Mouse (Mus musculus): ENCODE measurements around the gene Tomm20.
"Not testable (repeated sequence)": the region's sequence is repeated elsewhere in the genome, so short reads cannot be mapped to it uniquely, and the experiment has no call there.

Tomm20 gene

DNA sequence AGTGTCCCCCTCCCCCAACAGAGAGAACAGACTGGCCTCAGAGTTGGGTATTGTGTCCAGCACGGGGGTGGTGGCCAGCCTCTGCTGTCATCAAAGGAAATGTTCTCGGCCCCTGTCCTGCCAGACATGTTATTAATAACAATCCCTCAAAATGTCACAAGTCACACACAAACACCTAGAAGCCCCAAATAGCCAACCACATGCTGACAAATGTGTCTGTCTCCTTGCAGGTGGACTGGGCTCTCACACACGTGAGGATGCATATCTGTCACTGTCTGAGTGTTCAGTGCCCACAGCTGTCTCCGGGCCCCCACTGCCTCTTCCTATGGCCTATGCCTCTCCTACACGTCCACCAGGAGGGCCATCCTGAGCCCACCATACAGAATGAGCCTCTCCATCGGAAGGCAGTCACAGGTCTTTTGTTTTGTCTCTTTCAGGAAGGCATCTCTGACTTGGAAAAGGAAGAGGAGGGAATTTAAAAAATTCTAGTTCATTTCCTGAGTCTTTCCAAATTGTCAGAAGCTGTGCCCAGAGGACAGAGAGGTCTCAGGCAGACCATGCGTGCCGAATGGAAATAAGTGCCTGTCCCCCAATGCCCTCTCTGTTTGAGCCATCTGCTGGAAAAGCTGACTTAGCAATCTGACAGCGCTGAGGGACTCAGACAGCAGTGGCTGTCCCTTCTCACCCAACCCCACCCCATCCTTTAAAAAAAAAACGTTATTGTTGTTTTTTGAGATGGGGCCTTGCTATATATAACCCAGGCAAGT is 30.9 kb downstream of the Tomm20 start:
- CTCF ChIA-PET = no interaction called here

DNA sequence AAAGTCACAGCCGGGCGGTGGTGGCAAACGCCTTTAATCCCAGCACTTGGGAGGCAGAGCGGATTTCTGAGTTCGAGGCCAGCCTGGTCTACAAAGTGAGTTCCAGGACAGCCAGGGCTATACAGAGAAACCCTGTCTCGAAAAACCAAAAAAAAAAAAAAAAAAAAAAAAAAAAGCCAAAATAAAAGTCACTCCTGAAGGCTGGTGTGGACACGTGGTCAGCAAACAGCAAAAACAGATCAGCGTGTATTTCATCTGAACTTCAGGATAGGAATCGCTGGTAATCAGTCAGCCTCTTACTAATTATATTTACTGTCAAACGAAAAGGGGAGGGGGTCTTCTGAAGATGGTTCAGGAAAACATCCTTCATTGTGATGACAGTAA is 31.5 kb downstream of the Tomm20 start:
- CTCF ChIA-PET = not testable (repeated sequence)
- POLR2A ChIA-PET = interaction anchor here in 1 of 4 experiments (0.6 to 1.1 kb wide), 4 partner anchors 14 to 88 kb away, joined by 3 to 4 read pairs (median 4); no protein-coding TSS in a partner anchor

More for the DNA sequence above, 30.9 kb downstream of the Tomm20 start:
- POLR2A ChIA-PET = interaction anchor here in 1 of 4 experiments (0.6 kb wide), 1 partner anchor 23 kb away, joined by 6 read pairs; no protein-coding TSS in a partner anchor

DNA sequence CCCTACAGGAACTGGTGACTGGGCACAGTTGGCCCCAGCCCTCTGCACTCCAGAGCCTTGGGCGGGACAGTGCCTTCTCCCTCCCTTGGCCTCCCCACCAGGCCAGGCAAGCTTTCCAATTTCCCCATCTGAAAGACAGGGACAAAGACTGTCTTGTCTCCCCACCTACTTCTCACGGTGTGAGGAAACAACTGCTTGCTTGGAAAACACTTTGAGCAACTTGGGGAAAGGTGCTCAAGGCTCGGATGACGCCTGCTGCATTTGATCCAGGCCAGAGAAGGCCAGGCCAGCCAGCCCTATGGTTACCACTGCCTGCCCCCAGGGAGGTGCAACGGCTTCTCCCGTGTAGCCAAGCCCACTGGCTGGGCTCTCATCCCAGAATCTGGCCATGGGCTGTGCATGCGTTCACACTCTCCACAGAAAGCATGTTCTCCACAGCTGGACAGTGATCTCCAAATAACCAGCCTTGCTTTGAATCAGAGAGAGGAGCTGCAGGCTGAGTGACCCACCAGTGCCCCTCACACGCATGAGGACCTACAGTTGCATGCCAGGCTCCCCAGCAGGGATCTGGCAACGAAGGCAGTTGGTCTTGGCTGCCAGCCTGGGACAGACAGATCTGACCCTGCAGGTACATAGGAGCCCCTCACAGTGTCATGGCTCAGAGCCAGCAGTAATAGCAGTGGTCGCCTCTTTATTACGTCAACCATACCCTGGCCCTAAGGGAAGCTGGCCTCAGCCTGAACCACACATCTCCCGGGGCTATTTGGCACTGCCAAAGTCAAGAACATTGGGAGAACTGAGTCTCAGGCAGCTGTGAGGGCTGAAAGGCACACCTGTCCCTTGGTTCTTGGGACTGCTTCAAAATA is 32.2 kb downstream of the Tomm20 start:
- CTCF ChIA-PET = no interaction called here
- POLR2A ChIA-PET = interaction anchor here in 1 of 4 experiments (0.6 to 1.1 kb wide), 4 partner anchors 14 to 87 kb away, joined by 3 to 4 read pairs (median 4); no protein-coding TSS in a partner anchor

DNA sequence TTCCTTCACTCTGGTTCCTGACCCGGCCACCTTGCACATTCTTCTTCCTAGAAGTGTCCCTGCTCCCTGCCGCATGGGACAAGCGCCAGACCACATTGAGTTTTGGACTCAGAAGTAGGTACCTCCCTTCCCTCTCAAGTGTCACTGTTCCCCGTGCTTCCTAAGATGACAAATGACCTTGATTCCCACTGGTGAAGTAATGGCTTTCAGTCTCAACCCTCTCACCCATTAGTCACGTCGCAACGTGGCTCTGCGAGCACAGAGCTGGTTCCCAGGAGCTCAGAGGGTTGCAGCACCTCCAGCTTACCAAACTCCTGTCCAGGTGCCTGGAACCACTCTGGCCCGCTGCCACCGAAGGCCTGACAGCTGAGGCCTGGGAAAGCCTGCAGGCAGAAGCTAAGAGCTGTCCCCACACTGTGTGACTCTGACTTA is 36.3 kb downstream of the Tomm20 start:
- CTCF ChIA-PET = interaction anchor here in 1 of 4 experiments (2.3 kb wide), 1 partner anchor 23 kb away, joined by 7 read pairs; no protein-coding TSS in a partner anchor
- POLR2A ChIA-PET = interaction anchor here in 1 of 4 experiments (1.2 to 1.4 kb wide), 2 partner anchors 12 to 36 kb away, joined by 3 to 5 read pairs; partner anchors contain the start of gene Tomm20

DNA sequence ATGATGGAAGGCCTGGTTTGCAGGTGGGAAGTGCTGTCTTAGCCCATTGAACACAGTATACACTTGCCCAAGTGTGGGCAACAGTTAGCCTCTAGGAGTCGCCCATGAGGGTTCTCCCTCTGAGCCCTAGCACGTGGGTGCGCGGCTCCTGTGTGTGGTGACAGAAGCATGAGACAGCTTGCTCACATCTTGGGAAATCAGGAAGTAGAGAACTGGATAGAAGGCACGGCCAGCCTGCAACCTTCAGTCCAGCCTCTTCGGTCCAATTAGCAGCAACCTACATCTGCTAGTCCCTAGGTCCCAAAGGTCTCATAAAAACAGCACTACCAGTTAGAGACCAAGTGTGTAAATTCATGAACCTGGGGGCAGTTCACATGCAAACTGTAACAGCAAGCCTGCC is 36.8 kb downstream of the Tomm20 start:
- ChIA-PET CTCF (interaction anchor here in 1 of 4 experiments (2.3 kb wide), 1 partner anchor 23 kb away, joined by 7 read pairs; no protein-coding TSS in a partner anchor), POLR2A (interaction anchor here in 2 of 4 experiments (1.2 to 1.4 kb wide), 3 partner anchors 11 to 307 kb away, joined by 3 to 5 read pairs (median 3); partner anchors contain the start of gene Tomm20 (in 1 of the 2))

DNA sequence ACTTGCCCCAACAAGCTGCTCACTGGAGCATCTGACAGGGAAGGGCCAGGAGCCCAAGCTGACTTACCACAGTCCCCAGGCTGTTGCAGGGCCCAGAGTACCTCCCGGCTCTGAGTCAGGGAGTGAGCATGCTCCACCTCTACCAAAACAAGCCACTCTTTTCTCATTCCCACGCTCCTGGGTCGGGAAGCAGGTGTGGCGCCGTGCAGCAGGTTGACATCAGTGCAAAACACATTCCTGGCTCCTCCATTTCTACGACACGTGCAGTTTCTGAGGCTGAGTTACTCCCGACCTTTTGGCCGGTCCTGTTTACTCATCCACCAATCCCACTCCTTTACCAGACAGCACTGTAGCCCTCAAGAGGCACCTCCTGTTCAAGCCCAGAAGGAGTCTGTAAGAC is 37.7 kb downstream of the Tomm20 start:
- POLR2A ChIA-PET = interaction anchor here in 2 of 4 experiments (1.0 to 1.4 kb wide), 4 partner anchors 11 to 306 kb away, joined by 3 to 5 read pairs (median 3); partner anchors contain the start of gene Tomm20 (in 2 of the 2)
- CTCF ChIA-PET = interaction anchor here (0.6 to 2.3 kb wide), 14 partner anchors 9 to 654 kb away, joined by 3 to 9 read pairs (median 4); no protein-coding TSS in a partner anchor

DNA sequence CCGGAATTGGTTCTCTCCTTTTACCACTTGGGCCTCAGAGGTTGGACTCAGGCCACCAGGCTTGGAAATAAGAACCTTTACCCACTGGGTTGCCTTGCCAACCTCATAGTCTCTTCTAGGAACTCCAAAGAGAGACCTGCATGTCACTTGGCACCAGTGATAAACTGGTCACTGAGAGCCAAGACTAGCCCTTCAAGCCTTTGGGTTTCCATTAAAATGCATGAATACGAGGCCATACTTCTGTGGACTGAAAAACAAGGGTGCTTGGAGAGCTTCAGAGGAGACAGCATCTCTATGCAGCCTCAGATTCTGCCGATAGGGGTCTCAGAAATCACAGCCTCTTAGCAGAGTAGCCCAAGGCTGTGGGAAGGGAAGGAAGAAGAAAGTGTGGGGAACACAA is 38.3 kb downstream of the Tomm20 start:
- ChIA-PET POLR2A (interaction anchor here in 1 of 4 experiments (1.0 to 1.2 kb wide), 3 partner anchors 12 to 306 kb away, joined by 3 to 5 read pairs (median 3); partner anchors contain the start of gene Tomm20), CTCF (interaction anchor here (0.6 to 2.3 kb wide), 15 partner anchors 10 to 653 kb away, joined by 3 to 9 read pairs (median 4); no protein-coding TSS in a partner anchor)

DNA sequence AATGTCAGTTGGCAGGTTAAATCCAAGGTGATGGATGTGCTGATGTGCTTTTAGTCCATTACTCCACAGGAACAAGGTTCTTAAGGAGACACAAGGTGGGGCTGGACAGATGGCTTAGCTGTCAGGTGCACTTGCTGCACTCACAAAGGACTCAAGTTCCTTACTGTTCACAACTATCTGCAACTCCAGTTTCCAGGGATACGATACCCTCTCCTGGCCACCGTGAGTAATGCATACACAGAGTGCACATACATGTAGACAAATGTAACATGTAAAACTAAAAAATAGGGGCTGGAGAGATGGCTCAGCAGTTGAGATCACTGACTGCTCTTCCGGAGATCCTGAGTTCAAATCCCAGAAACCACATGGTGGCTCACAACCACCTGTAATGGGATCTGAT is 40.3 kb downstream of the Tomm20 start:
- CTCF ChIA-PET = interaction anchor here in 2 of 4 experiments (1.2 to 2.3 kb wide), 3 partner anchors 15 to 23 kb away, joined by 3 to 7 read pairs (median 4); no protein-coding TSS in a partner anchor
- POLR2A ChIA-PET = interaction anchor here in 2 of 4 experiments (0.7 to 0.9 kb wide), 2 partner anchors 74 to 115 kb away, joined by 3 read pairs; no protein-coding TSS in a partner anchor

DNA sequence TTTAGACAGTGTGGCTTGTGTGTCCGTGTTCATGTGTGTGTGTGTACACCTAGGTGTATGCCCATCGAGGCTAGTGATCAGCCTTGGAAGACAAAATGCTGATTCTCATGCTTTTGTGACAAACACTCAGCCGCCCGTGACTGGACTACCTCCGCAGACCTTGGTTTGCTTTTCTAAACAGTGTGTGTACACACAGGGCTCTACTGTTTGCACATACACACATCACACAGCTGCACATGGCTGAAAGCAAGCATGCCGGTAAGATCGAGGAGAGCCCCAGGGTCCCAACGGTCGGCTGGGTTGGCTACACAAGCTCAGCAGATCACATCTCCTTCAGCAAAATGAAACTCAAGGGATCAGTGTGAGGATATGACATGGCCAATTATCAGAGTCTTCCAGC is 41.7 kb downstream of the Tomm20 start:
- POLR2A ChIA-PET = interaction anchor here in 1 of 4 experiments (1.4 to 1.7 kb wide), 3 partner anchors 21 to 67 kb away, joined by 3 to 4 read pairs (median 3); partner anchors contain the start of genes Rbm34 and Tomm20
- CTCF ChIA-PET = interaction anchor here in 3 of 4 experiments (0.6 to 2.3 kb wide), 8 partner anchors 13 to 1171 kb away, joined by 3 to 7 read pairs (median 4); no protein-coding TSS in a partner anchor

DNA sequence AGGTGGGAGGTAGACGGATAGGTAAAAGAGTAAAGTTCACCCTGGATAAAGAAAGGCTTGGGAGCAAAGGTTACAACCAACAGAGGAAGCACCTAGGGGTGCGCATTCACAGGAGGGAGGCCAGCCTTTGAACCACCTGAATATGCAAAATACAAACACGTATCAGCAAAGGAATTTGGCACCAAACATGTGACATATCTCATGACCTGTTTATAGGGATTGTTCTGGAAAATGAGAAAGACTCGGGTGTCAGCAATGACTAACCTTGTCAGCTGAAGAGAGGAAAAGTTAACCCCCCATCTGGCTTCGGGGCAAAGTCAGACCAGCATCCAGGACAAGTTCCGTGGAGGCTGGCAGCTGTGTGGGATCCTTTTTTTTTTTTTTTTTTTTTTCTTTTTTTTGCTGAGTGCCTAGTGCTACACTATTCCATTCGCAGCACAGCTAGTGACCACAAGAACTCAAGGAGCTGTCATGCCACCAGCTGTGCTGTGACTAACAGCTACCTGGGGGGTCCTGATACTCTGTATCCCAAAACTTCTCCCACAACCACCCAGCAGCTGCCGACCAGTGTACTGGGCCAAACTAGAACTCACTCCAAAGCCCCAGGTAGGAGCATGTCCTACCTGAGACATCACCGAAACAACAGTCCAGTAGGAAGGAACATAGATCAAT is 42.3 kb downstream of the Tomm20 start:
- ChIA-PET CTCF (interaction anchor here (0.6 to 2.3 kb wide), 9 partner anchors 13 to 1172 kb away, joined by 3 to 7 read pairs (median 4); partner anchors contain the start of gene Irf2bp2 (in 1 of the 4)), POLR2A (interaction anchor here in 3 of 4 experiments (0.6 to 1.7 kb wide), 9 partner anchors 9 to 1565 kb away, joined by 3 to 6 read pairs (median 3); partner anchors contain the start of genes Rbm34 (in 2 of the 3) and Tomm20 (in 1 of the 3))

DNA sequence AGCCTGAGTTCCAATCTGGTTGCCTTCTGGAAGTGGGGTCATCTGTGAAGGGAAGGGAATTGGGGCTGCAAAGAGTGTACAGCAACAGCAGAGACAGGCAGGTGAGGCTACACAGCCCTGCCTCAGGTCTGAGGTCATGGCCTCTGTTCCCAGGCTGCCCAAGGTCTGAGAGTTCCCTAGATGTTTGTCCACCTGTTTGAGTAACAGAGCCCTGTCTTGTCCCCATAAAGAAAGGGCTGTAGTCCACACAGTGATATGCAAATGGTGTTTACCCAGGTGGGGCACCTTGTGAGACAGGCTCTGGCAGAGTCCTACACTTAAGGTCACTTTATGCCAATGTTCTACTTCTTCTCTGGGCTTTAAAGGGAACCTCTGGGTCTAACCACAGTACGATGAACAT is 44.0 kb downstream of the Tomm20 start:
- ChIA-PET POLR2A (interaction anchor here in 2 of 4 experiments (0.6 to 1.4 kb wide), 3 partner anchors 18 to 76 kb away, joined by 3 to 4 read pairs (median 3); no protein-coding TSS in a partner anchor), CTCF (no interaction called here)

DNA sequence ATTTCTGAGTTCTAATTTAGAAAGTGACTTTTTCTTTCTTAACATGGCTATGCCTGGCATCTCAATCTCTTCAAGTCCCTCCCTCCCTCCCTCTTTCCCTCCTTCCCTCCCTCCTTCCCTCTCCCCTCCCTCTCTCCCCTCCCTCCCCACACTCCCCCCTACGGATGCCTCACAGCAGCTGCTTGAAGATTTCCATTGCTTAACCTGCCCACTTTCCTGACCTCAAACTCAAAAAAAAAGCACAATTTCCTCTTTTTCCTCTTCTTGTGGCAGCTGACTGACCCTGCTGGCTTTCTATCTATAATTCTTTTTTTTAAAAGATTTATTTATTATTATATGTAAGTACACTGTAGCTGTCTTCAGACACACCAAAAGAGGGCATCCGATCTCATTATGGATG is 44.6 kb downstream of the Tomm20 start:
- CTCF ChIA-PET = interaction anchor here in 1 of 4 experiments (0.6 kb wide), 1 partner anchor 645 kb away, joined by 4 read pairs; no protein-coding TSS in a partner anchor
- POLR2A ChIA-PET = interaction anchor here in 1 of 4 experiments (0.6 kb wide), 1 partner anchor 75 kb away, joined by 4 read pairs; no protein-coding TSS in a partner anchor

DNA sequence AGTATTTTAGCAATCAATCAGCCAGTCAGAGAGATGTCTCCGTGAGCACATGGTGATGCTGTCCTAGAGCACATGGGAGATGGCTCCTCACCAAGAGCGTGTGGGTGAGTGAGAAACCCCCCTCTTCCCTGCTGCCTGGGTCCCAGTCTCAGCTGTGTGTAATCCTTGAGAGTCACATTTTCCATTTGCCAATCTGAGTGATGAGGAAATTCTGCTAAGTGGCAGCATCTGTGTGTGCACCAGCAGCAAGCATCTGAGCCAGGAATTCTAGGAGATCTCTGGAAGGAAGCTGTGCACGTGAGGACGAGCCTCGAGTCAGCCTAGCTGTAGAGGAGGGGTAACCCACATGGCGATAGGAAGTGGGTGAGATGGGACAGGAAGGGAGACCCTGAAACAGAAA is 50.5 kb downstream of the Tomm20 start:
- ChIA-PET POLR2A (interaction anchor here in 2 of 4 experiments (1.3 to 2.3 kb wide), 3 partner anchors 9 to 311 kb away, joined by 3 to 6 read pairs (median 4); no protein-coding TSS in a partner anchor), CTCF (interaction anchor here (0.6 to 2.0 kb wide), 4 partner anchors 9 to 710 kb away, joined by 4 to 13 read pairs (median 4); no protein-coding TSS in a partner anchor)

DNA sequence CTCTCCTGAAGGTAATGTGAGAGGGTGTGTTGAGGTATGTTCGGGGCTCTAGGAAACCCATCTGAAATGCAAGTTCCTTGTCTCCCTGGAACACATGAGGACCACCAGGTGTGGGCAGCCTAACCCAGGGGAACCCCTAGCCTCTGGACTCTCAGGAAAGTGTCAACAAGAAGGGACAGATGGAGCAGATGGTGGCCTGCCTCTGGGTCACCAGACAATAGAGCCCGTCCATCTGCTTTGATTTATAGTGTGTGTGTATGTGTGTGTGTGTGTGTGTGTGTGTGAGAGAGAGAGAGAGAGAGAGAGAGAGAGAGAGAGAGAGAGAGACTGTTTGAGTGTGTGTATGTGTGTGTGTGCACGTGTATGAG is 58.0 kb downstream of the Tomm20 start:
- ChIA-PET POLR2A (no interaction called here), CTCF (interaction anchor here in 1 of 4 experiments (1.2 kb wide), 1 partner anchor 390 kb away, joined by 3 read pairs; no protein-coding TSS in a partner anchor)

DNA sequence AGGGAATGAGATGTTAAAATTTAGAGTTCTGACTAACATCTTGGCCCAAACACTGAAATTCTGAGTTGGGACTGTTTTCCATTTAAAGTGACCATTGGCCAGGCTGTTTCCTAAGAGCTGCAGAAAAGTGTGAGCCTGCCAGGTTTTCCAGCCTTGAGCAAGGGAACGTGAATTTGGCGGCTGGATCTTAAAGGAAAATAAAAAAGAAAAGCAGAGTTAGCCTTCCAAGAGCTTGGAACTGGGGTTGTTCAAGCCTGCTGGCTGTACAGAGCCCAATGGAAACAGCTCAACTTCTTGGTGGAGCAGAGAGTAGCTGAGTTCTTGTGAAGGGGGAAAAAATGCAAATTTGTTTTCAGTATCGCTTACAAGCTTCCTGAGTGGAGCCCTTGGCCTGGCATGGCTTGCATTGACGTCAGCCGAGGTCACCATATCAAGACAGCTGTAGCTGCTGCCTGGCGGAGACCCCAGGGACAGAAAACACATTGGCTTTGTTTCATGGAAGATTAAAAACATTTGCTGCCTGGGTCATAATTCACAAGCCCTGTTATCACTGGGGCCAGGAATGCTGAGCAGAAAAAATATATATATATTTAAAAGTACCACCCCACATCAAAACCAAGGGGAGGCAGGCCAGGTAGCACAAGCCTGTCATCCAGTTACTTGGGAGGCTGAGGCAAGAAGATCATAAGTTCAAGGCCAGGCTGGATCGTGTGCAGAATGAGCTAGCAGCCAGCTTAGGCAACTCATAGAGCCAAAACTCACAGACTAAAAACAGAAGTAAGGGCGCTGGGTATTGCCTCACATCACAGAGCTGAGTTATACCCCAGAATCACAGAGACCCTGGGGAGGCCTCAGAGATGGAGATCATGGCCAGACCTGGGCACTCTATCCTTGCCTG is 58.7 kb downstream of the Tomm20 start:
- ChIA-PET CTCF (interaction anchor here (0.5 to 1.8 kb wide), 9 partner anchors 8 to 389 kb away, joined by 3 to 13 read pairs (median 3); no protein-coding TSS in a partner anchor), POLR2A (interaction anchor here (0.5 to 1.4 kb wide), 4 partner anchors 9 to 293 kb away, joined by 3 to 4 read pairs (median 3); partner anchors contain the start of gene Irf2bp2 (in 1 of the 4))
